Mouse (Mus musculus) Patski (cell line): ENCODE measurements around the gene Gm20388. TPM values are rescaled to one million over a fixed set of nuclear protein-coding genes. Genes with fewer than 3 reads are reported as not detected.
"Not testable (repeated sequence)": the region's sequence is repeated elsewhere in the genome, so short reads cannot be mapped to it uniquely, and the experiment has no call there.

Source experiments
- ATAC-seq: fragments of 100-300 bp; one replicate; pipeline ENCODE4 v1.8.0; 2021
- CTCF ChIA-PET: fragments of 350-600 bp; sonication (Branson Sonifier 250); formaldehyde crosslinking; loops from one replicate; lab custom pipeline; 2022; ENCODE audit warnings: inconsistent platforms; lab: Charles Lee
- POLR2A ChIA-PET: fragments of 350-600 bp; sonication (Branson Sonifier 250); formaldehyde crosslinking; loops from one replicate; lab custom pipeline; 2022; ENCODE audit warnings: antibody characterized with exemption, inconsistent platforms; lab: Charles Lee
- DNase-seq: peaks from one replicate; pipeline ENCODE4 v3.0.0-alpha.2; 2011; ENCODE audit warnings: low read depth, low spot score
- H3K27me3 ChIP-seq: fragments of 371-371 bp; one replicate; pipeline ENCODE4 v1.5.1; 2021
- CTCF ChIP-seq: fragments of 100-300 bp; IDR thresholded peaks from one replicate; pipeline ENCODE4 v1.5.1; 2021
- in situ Hi-C: fragments of 300-500 bp; cut with MboI; formaldehyde crosslinking; loops from 3 replicates; pipeline ENCODE4 v1.11.1; 2018; ENCODE audit warnings: low pct_unique_long_range_greater_than_20kb, mixed read lengths
- polyA plus RNA-seq: library from polyadenylated mRNA; unstranded; gene quantifications from one replicate; pipeline ENCODE4 v1.2.3, GENCODE M21; 2021

The Gm20388 gene
- polyA plus RNA-seq, 1 experiment from 2014 or later, result 86.7 TPM

GRCm38 (mm10) chr8:123625717-123626116, 3715.1 kb downstream of the Gm20388 start:
- ChIA-PET POLR2A (no interaction called here), CTCF (no interaction called here)
- DNase-seq (no peak), ATAC-seq (no peak)
- TF ChIP-seq CTCF, result no peak
- in situ Hi-C loops, result no loop called here
- peaks cover 3% of the 10 kb centered on the region for H3K27me3 ChIP-seq

GRCm38 (mm10) chr8:123627410-123628147, 3716.9 kb downstream of the Gm20388 start:
- CTCF ChIA-PET, result interaction anchor here (1.5 to 4.2 kb wide), 5 partner anchors 17 to 154 kb away, joined by 3 to 30 read pairs (median 5); partner anchors contain the start of gene Gas8
- POLR2A ChIA-PET, result interaction anchor here (0.6 kb wide), 1 partner anchor 227 kb away, joined by 8 read pairs; no protein-coding TSS in a partner anchor
- TF ChIP-seq CTCF, result peak; percentile 55
- in situ Hi-C loops, result no loop called here
- DNase-seq (no peak), ATAC-seq (no peak)
- H3K27me3 ChIP-seq, result peaks cover 3% of the 10 kb centered on the region

- DNase-seq (no peak), ATAC-seq (no peak)
- CTCF ChIA-PET, result interaction anchor here (1.1 to 4.2 kb wide), 8 partner anchors 16 to 153 kb away, joined by 3 to 30 read pairs (median 4); partner anchors contain the start of gene Gas8
- in situ Hi-C loops, result no loop called here
- peaks cover 3% of the 10 kb centered on the region for H3K27me3 ChIP-seq
- POLR2A ChIA-PET, result no interaction called here
- peak; percentile 92 for TF ChIP-seq CTCF
These were observed 3717.8 kb downstream of the Gm20388 start for GRCm38 (mm10) chr8:123628253-123628967.

- ATAC-seq, result peak; percentile 45
- in situ Hi-C loops, result no loop called here
These were observed 3718.5 kb downstream of the Gm20388 start for GRCm38 (mm10) chr8:123628968-123629755.

GRCm38 (mm10) chr8:123630058-123630457, 3719.4 kb downstream of the Gm20388 start:
- TF ChIP-seq CTCF, result no peak
- in situ Hi-C loops, result no loop called here
- no peak for DNase-seq
- ChIA-PET POLR2A (no interaction called here), CTCF (interaction anchor here (1.2 to 4.2 kb wide), 4 partner anchors 15 to 154 kb away, joined by 4 to 30 read pairs (median 5); no protein-coding TSS in a partner anchor)
- ATAC-seq, result no peak
- no peaks in the 10 kb centered on the region for H3K27me3 ChIP-seq

More at GRCm38 (mm10) chr8:123628968-123629755, 3718.5 kb downstream of the Gm20388 start:
- H3K27me3 ChIP-seq, result peaks cover 3% of the 10 kb centered on the region
- ChIA-PET CTCF (interaction anchor here (1.0 to 4.2 kb wide), 9 partner anchors 16 to 155 kb away, joined by 3 to 30 read pairs (median 4); partner anchors contain the start of gene Gas8), POLR2A (no interaction called here)
- TF ChIP-seq CTCF, result peak; percentile 88
- DNase-seq, result no peak

- no peaks in the 10 kb centered on the region for H3K27me3 ChIP-seq
- in situ Hi-C loops, result no loop called here
- ChIA-PET POLR2A (no interaction called here), CTCF (interaction anchor here (1.2 to 4.2 kb wide), 5 partner anchors 14 to 153 kb away, joined by 3 to 30 read pairs (median 4); no protein-coding TSS in a partner anchor)
- no peak for DNase-seq
- ATAC-seq, result no peak
- no peak for TF ChIP-seq CTCF
These were observed 3720.2 kb downstream of the Gm20388 start for GRCm38 (mm10) chr8:123630841-123631251.

- DNase-seq, in situ Hi-C loops, ATAC-seq, H3K27me3 ChIP-seq: not testable (repeated sequence)
- ChIA-PET POLR2A (interaction anchor here (0.6 kb wide), 1 partner anchor 180 kb away, joined by 3 read pairs; no protein-coding TSS in a partner anchor), CTCF (interaction anchor here (1.4 to 1.7 kb wide), 2 partner anchors 137 to 145 kb away, joined by 3 read pairs; no protein-coding TSS in a partner anchor)
These were observed 3721.1 kb downstream of the Gm20388 start for GRCm38 (mm10) chr8:123631746-123632145.

GRCm38 (mm10) chr8:123632257-123632656, 3721.6 kb downstream of the Gm20388 start:
- ATAC-seq (no peak), DNase-seq (no peak)

GRCm38 (mm10) chr8:123633801-123634200, 3723.2 kb downstream of the Gm20388 start:
- CTCF ChIA-PET, result interaction anchor here (1.1 to 3.4 kb wide), 3 partner anchors 11 to 19 kb away, joined by 3 to 19 read pairs (median 10); no protein-coding TSS in a partner anchor
- POLR2A ChIA-PET, result no interaction called here
- ATAC-seq, result no peak
- no peaks in the 10 kb centered on the region for H3K27me3 ChIP-seq
- in situ Hi-C loops, result no loop called here
- TF ChIP-seq CTCF, result no peak
- DNase-seq, result no peak

More at GRCm38 (mm10) chr8:123632257-123632656, 3721.6 kb downstream of the Gm20388 start:
- in situ Hi-C loops, result no loop called here
- TF ChIP-seq CTCF, result no peak
- CTCF ChIA-PET, result interaction anchor here (1.4 to 3.4 kb wide), 3 partner anchors 20 to 144 kb away, joined by 3 to 10 read pairs (median 3); no protein-coding TSS in a partner anchor
- POLR2A ChIA-PET, result interaction anchor here (0.6 kb wide), 1 partner anchor 180 kb away, joined by 3 read pairs; no protein-coding TSS in a partner anchor
- H3K27me3 ChIP-seq, result no peaks in the 10 kb centered on the region
